Comparison of ENCODE assay signal across 7 mouse cellular contexts in genomic region chr11:78550168-78551058, GRCm38 (mm10). TPM values are rescaled to one million over a fixed set of nuclear protein-coding genes. Genes with fewer than 3 reads are reported as not detected.
A peak's percentile ranks its signal among the peaks of the same experiment; 100 is the strongest.
DNase-seq lines count a peak whose midpoint lies in the region; ATAC-seq lines count a peak whose summit lies in the region.

TSS of gene Tmem97 (minus strand) at chr11:78550777.

- peak within 1 kb of the TSS; percentile 81 for H3K27ac ChIP-seq in intestine, embryonic 15.5 days
- H3K27ac ChIP-seq in midbrain, embryonic 10.5 days (replicated peaks): peak within 1 kb of the TSS; percentile 92

- peak within 1 kb of the TSS; percentile 77 for H3K9ac ChIP-seq in intestine, embryonic 15.5 days

- H3K4me2 ChIP-seq in intestine, embryonic 15.5 days (replicated peaks): peak within 1 kb of the TSS; percentile 82

- intact Hi-C loops in gastrocnemius, postnatal 36 days (cut with DNase I): no loop called here
- intact Hi-C loops in left cerebral cortex, postnatal 25 days (cut with DNase I): loop anchor here (1.0 kb wide), 1 partner anchor 14 kb away; the partner anchor contains the start of genes Ift20 and Tnfaip1

- peak; percentile 97 for DNase-seq in adrenal gland, adult 2 months
- DNase-seq in embryo, embryonic 11.5 days (ENCODE audit: low read depth, low spot score): peak; percentile 91
- DNase-seq in gastrocnemius, postnatal 36 days: peak; percentile 88 to 93
- peak; percentile 96 to 99 for DNase-seq in left cerebral cortex, postnatal 25 days (ENCODE audit: low spot score in 2 of 2)
- DNase-seq in midbrain, embryonic 10.5 days (ENCODE audit: low spot score): peak; percentile 96
- DNase-seq in right cerebral cortex, postnatal 4 days: peak; percentile 92

- peaks cover 15% of the 10 kb centered on the region; the same call in 1 of the 2 replicates for H3K4me1 ChIP-seq in intestine, embryonic 15.5 days (replicated peaks)
- H3K4me1 ChIP-seq in midbrain, embryonic 10.5 days: peaks cover 34% of the 10 kb centered on the region

- WGBS in intestine, embryonic 15.5 days: under 1% methylated on average over 60 of the region's 60 CpGs
- under 1% methylated on average over 60 of the region's 60 CpGs for WGBS in midbrain, embryonic 10.5 days

- ATAC-seq in intestine, embryonic 15.5 days: peak; percentile 99

- H3K4me3 ChIP-seq in intestine, embryonic 15.5 days (replicated peaks): peak within 1 kb of the TSS; percentile 70
- peak within 1 kb of the TSS; percentile 67 for H3K4me3 ChIP-seq in midbrain, embryonic 10.5 days

- no peaks in the 10 kb centered on the region for H3K36me3 ChIP-seq in intestine, embryonic 15.5 days
- H3K36me3 ChIP-seq in midbrain, embryonic 10.5 days: peaks cover 11% of the 10 kb centered on the region

- H3K9me3 ChIP-seq in intestine, embryonic 15.5 days: no peaks in the 10 kb centered on the region
- H3K9me3 ChIP-seq in midbrain, embryonic 10.5 days (replicated peaks): peaks cover 6% of the 10 kb centered on the region; the same call in 1 of the 2 replicates

- no peaks in the 10 kb centered on the region for H3K27me3 ChIP-seq in intestine, embryonic 15.5 days (replicated peaks)
- H3K27me3 ChIP-seq in midbrain, embryonic 10.5 days (ENCODE audit: low read depth, poor library complexity, severe bottlenecking): no peaks in the 10 kb centered on the region

RNA-seq across cellular contexts. Expression of gene Tmem97, which starts in this region (rescaled TPM):
- 10 to 100 TPM; 44.7 to 49.4 TPM for total RNA-seq in adrenal gland, adult 2 months (2021)
- polyA plus RNA-seq in adrenal gland, adult 2 months (2012; rRNA removed): 33.7 and 39.6 TPM in 2 replicates
- 1 to 10 TPM; 1.9 to 2.1 TPM for total RNA-seq in gastrocnemius, postnatal 36 days (2021)
- polyA plus RNA-seq in intestine, embryonic 15.5 days (2015; fragmentation: Nextera tagmentation; extraction: Ambion mirVana): 182 and 269 TPM in 2 replicates
- total RNA-seq in left cerebral cortex, postnatal 25 days (2021): 10 to 100 TPM; 19.8 to 20.7 TPM
- polyA plus RNA-seq in midbrain, embryonic 10.5 days (2016; fragmentation: Nextera tagmentation; extraction: Ambion mirVana): 91.6 and 110 TPM in 2 replicates

Comparison
In these comparisons a context has a peak if more than half of its experiments do, and no peak if none do; other contexts are left out.
1. Peak in every context shown above with its lines: DNase-seq, ATAC-seq, H3K4me3 ChIP-seq and H3K27ac ChIP-seq.
2. RNA of gene Tmem97 (total RNA-seq): 44.7 to 49.4 TPM in adrenal gland, adult 2 months and 19.8 to 20.7 TPM in left cerebral cortex, postnatal 25 days; 1.9 to 2.1 TPM in gastrocnemius, postnatal 36 days; every median in the first group is over 4 times any median in the second.